Mouse (Mus musculus) CD4-positive helper T cell, adult 2 months (primary cell): ENCODE results near the gene Mlkl.

Source experiments
- DNase-seq: peaks from one replicate; pipeline ENCODE4 v3.0.0-alpha.2; 2012; ENCODE audit warnings: low read depth, missing footprints, low spot score

Gene Mlkl

DNA sequence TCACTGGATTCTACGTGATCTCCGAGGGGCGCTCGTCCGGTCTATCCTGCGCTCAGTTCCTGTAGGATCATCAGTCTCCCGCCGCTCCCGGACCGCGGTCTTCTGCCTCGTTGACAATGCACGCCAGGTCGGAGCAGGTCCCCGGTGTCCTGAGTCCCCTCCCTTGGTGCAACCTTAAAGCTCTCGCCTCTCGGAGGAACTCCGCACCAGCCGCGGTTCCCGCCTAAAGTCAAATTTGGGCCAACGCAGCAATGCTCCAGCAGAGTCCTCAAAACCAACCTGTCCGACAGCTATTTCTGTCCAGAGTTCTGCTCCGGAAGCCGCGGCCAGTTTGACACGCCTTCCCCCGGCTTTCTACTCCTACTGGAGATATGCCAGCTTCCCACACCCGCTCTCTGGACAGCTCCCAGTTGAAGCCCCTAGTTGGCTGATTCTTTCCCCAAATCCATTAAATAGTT, at the start of gene Mlkl:
TSS of gene Mlkl (minus strand) at position 288 of the 458 bp plus-strand sequence.
- peak; percentile 16 for DNase-seq

- no peak for DNase-seq
Observed at GRCm38 (mm10) chr8:111385915-111386314, 47.9 kb upstream of the Mlkl start.

DNA sequence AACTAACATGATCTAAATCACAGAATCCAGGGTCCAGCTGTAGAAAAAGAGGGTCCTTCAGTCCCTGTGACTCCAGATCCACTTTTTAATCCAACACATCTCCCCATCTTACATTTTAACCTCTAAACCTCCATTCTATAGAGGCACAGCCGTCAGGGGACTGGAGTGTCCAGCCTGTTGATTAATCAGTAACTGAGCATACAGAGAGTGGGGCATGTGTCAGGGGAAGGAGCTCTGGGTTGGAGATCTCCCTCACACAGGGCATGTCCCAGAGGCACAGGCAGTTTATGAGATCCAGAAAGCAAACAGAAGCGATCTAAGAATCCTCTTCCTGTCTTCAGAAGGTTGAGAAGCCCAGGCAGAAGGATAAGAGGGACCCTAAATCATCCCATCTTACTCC, 46.7 kb upstream of the Mlkl start:
- no peak for DNase-seq

GRCm38 (mm10) chr8:111375192-111375591, 37.2 kb upstream of the Mlkl start:
- no peak for DNase-seq

DNA sequence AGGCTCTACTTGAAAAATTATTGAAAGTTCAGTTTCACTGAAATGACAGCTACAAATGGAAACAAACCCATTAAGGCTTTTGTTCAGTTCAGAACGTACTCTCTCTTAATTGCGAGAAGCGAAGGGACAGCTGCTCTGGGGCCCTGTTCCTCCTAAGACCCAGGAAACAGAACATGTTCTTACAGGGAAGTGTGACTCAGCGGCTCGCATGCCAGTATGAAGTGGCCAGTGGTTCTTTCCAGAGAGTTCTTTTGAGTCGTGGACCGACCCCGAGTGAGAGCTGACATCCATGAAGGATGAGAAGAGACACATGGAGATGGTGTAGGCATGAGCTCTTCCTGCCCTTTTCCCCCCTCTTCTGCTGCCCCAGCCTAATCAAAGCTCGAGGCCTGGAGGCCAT, 31.7 kb upstream of the Mlkl start:
- no peak for DNase-seq

GRCm38 (mm10) chr8:111367350-111367749, 29.4 kb upstream of the Mlkl start:
- DNase-seq = no peak

DNA sequence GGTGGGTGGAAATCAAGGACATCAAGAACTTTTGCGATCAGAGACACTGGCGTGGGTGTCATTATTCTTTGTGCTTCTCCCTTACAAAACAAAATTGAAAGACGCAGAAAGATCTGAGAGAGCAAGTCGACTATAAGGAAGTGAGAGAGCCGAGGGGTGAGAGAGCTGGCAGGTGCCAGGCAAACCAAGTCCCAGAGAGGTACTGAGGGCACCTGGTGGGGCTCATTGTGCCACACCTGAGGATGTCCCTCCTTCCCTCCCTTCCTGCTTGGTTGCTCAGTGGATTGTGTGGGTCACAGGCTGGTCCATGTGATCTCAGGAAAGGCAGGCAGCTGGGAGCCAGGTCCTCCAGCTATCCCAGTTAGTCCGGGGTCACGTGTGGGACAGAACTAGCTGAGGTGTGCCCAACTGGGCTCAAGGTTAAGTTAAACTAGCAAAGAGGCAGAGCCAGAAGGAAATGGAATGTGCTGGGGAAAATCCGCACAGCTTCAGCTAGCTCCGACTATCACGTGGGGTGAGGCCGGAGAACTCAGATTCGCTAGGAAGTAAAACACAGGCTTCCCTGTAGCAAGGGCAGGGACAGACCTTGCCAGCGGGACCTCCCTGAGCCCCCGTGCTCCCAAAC, 28.7 kb upstream of the Mlkl start:
- no peak for DNase-seq

DNA sequence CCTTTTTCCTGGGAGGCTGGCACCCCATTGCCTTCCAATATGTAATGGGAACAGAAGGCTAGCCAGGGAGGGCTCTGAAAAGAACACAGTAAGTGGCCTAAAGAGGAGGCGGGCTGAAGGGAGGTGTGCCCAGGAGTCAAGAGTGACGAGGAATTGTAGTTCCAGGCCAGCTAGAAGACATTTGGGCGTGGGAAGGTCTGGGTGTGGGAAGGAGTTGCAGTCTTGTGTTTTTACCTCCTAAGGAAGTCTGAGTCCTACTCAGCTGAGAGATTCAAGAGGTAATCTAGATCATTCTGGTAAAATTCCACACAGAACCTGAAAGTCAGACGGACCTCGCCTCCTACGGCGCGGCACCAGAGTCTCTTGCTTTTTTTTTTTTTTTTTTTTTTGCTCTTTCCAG, 25.5 kb upstream of the Mlkl start:
- no peak for DNase-seq

DNA sequence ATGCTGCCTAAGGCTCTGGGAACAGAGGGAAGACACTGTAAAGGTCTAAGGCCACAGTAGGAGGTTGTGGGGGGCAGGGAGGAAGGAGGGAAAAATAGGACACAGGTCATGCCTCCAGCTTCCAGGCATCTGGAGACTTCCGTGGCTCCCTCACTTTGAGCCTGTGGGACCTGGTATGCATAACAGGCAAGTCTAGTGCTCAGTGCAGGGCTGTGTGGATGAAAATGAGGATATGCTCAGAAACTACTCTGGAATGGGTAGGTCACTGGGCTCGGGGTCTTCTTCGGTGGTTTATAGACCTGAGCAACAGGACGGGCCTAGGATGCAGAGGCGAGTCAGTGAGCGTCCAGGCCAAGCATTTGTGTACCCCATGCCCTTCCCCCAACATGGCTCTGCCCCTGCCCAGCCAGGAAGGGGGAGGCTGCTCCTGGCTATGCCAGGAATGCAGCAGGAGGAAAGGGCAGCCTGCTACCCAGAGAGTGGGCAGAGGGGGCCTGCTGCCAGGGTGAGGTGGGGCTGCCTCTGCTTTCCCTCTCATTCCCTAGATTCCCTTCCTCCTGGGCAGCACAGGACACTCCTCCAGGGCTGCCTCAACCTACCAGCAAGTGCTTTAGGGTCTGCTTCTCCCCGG, 22.7 kb upstream of the Mlkl start:
- DNase-seq = no peak

- no peak for DNase-seq
Observed at GRCm38 (mm10) chr8:111359936-111360335, 22.0 kb upstream of the Mlkl start.

DNA sequence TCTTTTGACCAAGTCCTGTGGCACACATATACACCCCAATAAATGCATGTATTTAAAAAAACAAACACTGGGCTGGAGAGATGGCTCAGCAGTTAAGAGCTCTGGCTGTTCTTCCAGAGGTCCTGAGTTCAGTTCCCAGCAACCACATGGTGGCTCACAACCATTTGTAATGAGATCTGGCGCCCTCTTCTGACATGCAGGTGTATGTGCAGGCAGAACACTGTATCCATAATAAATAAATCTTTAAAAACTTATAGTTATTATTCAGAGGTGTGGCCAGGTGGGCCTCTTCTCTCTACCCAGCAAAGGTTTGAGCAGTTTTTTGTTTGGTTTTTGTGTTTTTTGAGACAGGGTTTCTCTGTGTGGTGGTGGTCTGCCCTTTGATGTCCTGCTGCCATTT, 20.9 kb upstream of the Mlkl start:
- DNase-seq = no peak

GRCm38 (mm10) chr8:111357433-111357832, 19.5 kb upstream of the Mlkl start:
- no peak for DNase-seq

GRCm38 (mm10) chr8:111353497-111353896, 15.5 kb upstream of the Mlkl start:
- DNase-seq = no peak

- no peak for DNase-seq
Observed at GRCm38 (mm10) chr8:111352289-111352688, 14.3 kb upstream of the Mlkl start.

GRCm38 (mm10) chr8:111350577-111350976, 12.6 kb upstream of the Mlkl start:
- no peak for DNase-seq

- peak; percentile 71 for DNase-seq
Observed at GRCm38 (mm10) chr8:111343225-111343624, 5.2 kb upstream of the Mlkl start.

- no peak for DNase-seq
Observed at GRCm38 (mm10) chr8:111340186-111340585, 2.2 kb upstream of the Mlkl start.

DNA sequence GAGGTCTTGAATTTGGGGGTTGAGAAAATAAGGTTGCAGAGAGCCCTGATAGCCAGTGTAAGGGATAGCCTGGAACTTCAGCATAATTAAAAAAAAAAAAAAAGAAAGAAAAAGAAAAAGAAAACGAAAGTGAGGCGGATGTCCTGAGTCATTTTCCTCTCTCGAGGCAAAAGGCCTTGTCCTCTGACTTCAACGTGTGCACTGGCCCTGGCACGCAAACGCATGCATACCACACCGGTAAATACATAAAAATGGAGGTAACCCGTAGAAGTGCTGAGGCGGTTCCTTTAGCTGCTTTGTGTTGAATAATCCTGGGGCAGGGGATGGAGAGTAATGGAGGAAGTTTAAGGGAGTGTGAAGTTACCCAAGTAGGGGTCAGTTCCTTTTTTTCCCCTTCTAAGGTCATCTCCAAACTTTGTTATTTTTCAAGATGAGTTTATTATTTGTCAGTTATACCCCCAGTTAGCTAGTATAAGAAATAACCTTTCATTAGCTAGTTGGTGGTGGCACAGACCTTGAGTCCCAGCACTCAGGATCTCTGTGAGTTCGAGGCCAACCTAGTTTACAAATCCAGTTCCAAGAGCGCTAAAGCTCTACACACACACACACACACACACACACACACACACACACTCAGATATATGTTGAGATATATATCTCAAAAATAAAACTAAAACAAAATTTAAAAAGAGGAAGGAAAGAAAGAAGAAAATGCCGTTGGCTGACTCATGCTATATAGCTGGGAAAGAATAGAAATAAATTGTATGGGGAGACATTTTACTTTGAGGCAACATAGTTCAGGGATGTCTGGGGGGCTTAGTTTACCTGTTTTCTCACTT, 612 bp upstream of the Mlkl start:
- DNase-seq = peak; percentile 42

- DNase-seq = peak; percentile 10
Observed at GRCm38 (mm10) chr8:111337311-111337889, 577 bp downstream of the Mlkl start.

GRCm38 (mm10) chr8:111336692-111337091, 1.3 kb downstream of the Mlkl start:
- DNase-seq = no peak

GRCm38 (mm10) chr8:111325222-111325790, 12.7 kb downstream of the Mlkl start:
- DNase-seq = no peak

- DNase-seq = no peak
Observed at GRCm38 (mm10) chr8:111314729-111315128, 23.2 kb downstream of the Mlkl start.
